13 mouse cellular contexts compared by ENCODE assay signal in the genomic region with DNA sequence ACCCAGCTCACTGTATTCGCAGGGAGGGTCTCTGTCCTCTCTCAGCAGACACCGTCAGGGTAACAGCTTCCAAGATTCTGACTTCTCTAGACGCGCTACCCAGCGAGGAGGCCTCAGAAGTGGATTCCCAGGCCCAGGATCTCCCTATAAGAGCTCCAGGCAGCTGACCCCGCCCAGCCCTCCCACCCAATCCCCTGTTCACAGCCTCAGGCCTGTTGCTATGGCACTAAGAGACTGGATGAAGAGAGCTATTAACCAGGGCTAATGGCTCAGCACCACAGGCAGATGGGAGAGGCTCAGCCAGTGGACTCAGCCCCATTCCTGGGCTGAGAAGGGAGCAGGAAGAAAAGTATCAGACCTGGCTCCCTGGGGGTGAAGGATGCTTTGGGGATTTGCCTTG. TPM values are rescaled to one million over a fixed set of nuclear protein-coding genes. Genes with fewer than 3 reads are reported as not detected.
DNase-seq lines count a peak whose midpoint lies in the region; ATAC-seq lines count a peak whose summit lies in the region.
"Had no signal": no experiment of that assay in that cellular context is flagged by ENCODE, and none has a peak within 500 bp of the region (broad histone marks: within the 10 kb centered on the region; RNA-seq: fewer than 3 reads in every experiment).

No protein-coding gene starts in this region.

- ATAC-seq in erythroblast, adult 5-6 weeks (replicated peaks; ENCODE audit: low FRiP score, poor library complexity, severe bottlenecking) = no peak
- no peak for ATAC-seq in liver, embryonic 12.5 days

- H3K27me3 ChIP-seq in midbrain, embryonic 10.5 days (ENCODE audit: low read depth, poor library complexity, severe bottlenecking) = peaks cover 17% of the 10 kb centered on the region
- H3K27me3 ChIP-seq in liver, embryonic 12.5 days (replicated peaks) = peaks cover 15% of the 10 kb centered on the region

- peaks cover 7% of the 10 kb centered on the region; the same call in 1 of the 2 replicates for H3K9me3 ChIP-seq in midbrain, embryonic 10.5 days (replicated peaks)
- peaks cover 3% of the 10 kb centered on the region; the same call in 1 of the 2 replicates for H3K9me3 ChIP-seq in liver, embryonic 12.5 days (replicated peaks)
- H3K9me3 ChIP-seq: liver, embryonic 15.5 days had no signal

- WGBS in midbrain, embryonic 10.5 days = 47% methylated on average over 6 of the region's 6 CpGs
- 59% methylated on average over 6 of the region's 6 CpGs for WGBS in liver, embryonic 12.5 days (ENCODE audit: insufficient replicate concordance)

- intact Hi-C loops in heart, postnatal 36 days (cut with DNase I) = no loop called here

- peak overlapping the region; percentile 58 for H3K27ac ChIP-seq in midbrain, embryonic 10.5 days (replicated peaks)
- H3K27ac ChIP-seq in liver, embryonic 12.5 days = no peak overlapping the region
- H3K27ac ChIP-seq: liver, embryonic 15.5 days had no signal

- DNase-seq in ES-CJ7 (ENCODE audit: low read depth, low spot score) = peak; percentile 84
- peak; percentile 34 for DNase-seq in brain, adult 2 months (ENCODE audit: low read depth, low spot score)
- peak; percentile 55 for DNase-seq in forelimb bud, embryonic 11.5 days (ENCODE audit: low read depth, low spot score)
- no peak for DNase-seq in midbrain, embryonic 10.5 days (ENCODE audit: low spot score)
- no peak for DNase-seq in adrenal gland, adult 8-10 months
- DNase-seq in heart, postnatal 36 days = no peak
- DNase-seq: adrenal gland, adult 2 months; cerebellum, postnatal 14 days; gastrocnemius, postnatal 14 days; heart, postnatal 14 days had no signal

- no peak overlapping the region for H3K4me3 ChIP-seq in midbrain, embryonic 10.5 days
- no peak overlapping the region for H3K4me3 ChIP-seq in liver, embryonic 12.5 days
- H3K4me3 ChIP-seq: liver, embryonic 15.5 days had no signal

- H3K4me2 ChIP-seq in liver, embryonic 12.5 days = no peak overlapping the region
- H3K4me2 ChIP-seq: liver, embryonic 15.5 days had no signal

- H3K9ac ChIP-seq in liver, embryonic 12.5 days = no peak overlapping the region
- H3K9ac ChIP-seq: liver, embryonic 15.5 days had no signal

- peaks cover 30% of the 10 kb centered on the region for H3K4me1 ChIP-seq in midbrain, embryonic 10.5 days
- peaks cover 17% of the 10 kb centered on the region for H3K4me1 ChIP-seq in liver, embryonic 12.5 days

- no peaks in the 10 kb centered on the region for H3K36me3 ChIP-seq in midbrain, embryonic 10.5 days
- no peaks in the 10 kb centered on the region for H3K36me3 ChIP-seq in liver, embryonic 12.5 days
- H3K36me3 ChIP-seq: liver, embryonic 15.5 days had no signal

RNA-seq across cellular contexts. Expression of gene Gins2, which starts 13.6 kb away (rescaled TPM):
- 162 and 192 TPM in 2 replicates for polyA plus RNA-seq in midbrain, embryonic 10.5 days (2016; fragmentation: Nextera tagmentation; extraction: Ambion mirVana)
- 1 to 10 TPM; 5.2 to 10.0 (median 6.5) TPM for total RNA-seq in adrenal gland, adult 8-10 months (2022)
- total RNA-seq in erythroblast, adult 5-6 weeks (2015; ENCODE audit: low replicate concordance) = 13.3 and 32.0 TPM in 2 replicates
- total RNA-seq in erythroblast, adult 5-6 weeks (2017; ENCODE audit: low replicate concordance) = 4.3 and 14.3 TPM in 2 replicates
- polyA plus RNA-seq in liver, embryonic 12.5 days (2016; fragmentation: Nextera tagmentation; extraction: Ambion mirVana) = 77.5 and 81.2 TPM in 2 replicates
- total RNA-seq in heart, postnatal 36 days (2021) = 1 to 10 TPM in 1 of 2 experiments, under 1 TPM in 1; 0.86 to 1.7 TPM

RNA-seq across cellular contexts. Expression of gene 1190005I06Rik, which starts 44.8 kb away (rescaled TPM):
- 3.9 TPM in 2 replicates for polyA plus RNA-seq in midbrain, embryonic 10.5 days (2016; fragmentation: Nextera tagmentation; extraction: Ambion mirVana)
- 10 to 100 TPM in 1 of 4 experiments, 1 to 10 TPM in 3; 5.6 to 10.8 (median 7.9) TPM for total RNA-seq in adrenal gland, adult 8-10 months (2022)
- 2.3 TPM in 1 of 2 replicates, not detected in the other for total RNA-seq in erythroblast, adult 5-6 weeks (2015; ENCODE audit: low replicate concordance)
- 5.0 TPM in 1 of 2 replicates, not detected in the other for total RNA-seq in erythroblast, adult 5-6 weeks (2017; ENCODE audit: low replicate concordance)
- polyA plus RNA-seq in liver, embryonic 12.5 days (2016; fragmentation: Nextera tagmentation; extraction: Ambion mirVana) = 0.83 and 1.3 TPM in 2 replicates
- 1 to 10 TPM; 3.1 to 3.4 TPM for total RNA-seq in heart, postnatal 36 days (2021)

Comparison
In these comparisons a context has a peak if more than half of its experiments do, and no peak if none do; other contexts are left out.
1. DNase-seq: peak in ES-CJ7 (single experiment), brain, adult 2 months (single experiment) and forelimb bud, embryonic 11.5 days (single experiment); none in midbrain, embryonic 10.5 days (single experiment), adrenal gland, adult 8-10 months (single experiment) and heart, postnatal 36 days (0 of 2).